In genomic region chr10:95729890-95730289, GRCm38 (mm10) we compare ENCODE assay signal across 8 mouse cellular contexts. TPM values are rescaled to one million over a fixed set of nuclear protein-coding genes. Genes with fewer than 3 reads are reported as not detected.
DNase-seq lines count a peak whose midpoint lies in the region; ATAC-seq lines count a peak whose summit lies in the region.

No protein-coding gene starts in this region.

- H3K27ac ChIP-seq in lung, embryonic 15.5 days, result no peak overlapping the region
- no peak overlapping the region for H3K27ac ChIP-seq in forebrain, embryonic 16.5 days (ENCODE audit: low read length)

- H3K9me3 ChIP-seq in lung, embryonic 15.5 days, result no peaks in the 10 kb centered on the region
- no peaks in the 10 kb centered on the region for H3K9me3 ChIP-seq in forebrain, embryonic 16.5 days (ENCODE audit: control insufficient read depth, low read length)

- no peaks in the 10 kb centered on the region for H3K36me3 ChIP-seq in lung, embryonic 15.5 days
- no peaks in the 10 kb centered on the region for H3K36me3 ChIP-seq in forebrain, embryonic 16.5 days (ENCODE audit: control insufficient read depth, insufficient read depth)

- no peak overlapping the region for H3K4me2 ChIP-seq in lung, embryonic 15.5 days
- H3K4me2 ChIP-seq in forebrain, embryonic 16.5 days (ENCODE audit: low read length), result no peak overlapping the region

- peak; percentile 74; the same call in 1 of the 2 replicates for ATAC-seq in lung, embryonic 15.5 days (ENCODE audit: borderline replicate concordance, extremely low read depth, low FRiP score, low TSS enrichment)
- peak; percentile 43 for ATAC-seq in forebrain, embryonic 16.5 days

- 32% methylated on average over 9 of the region's 9 CpGs for WGBS in lung, embryonic 15.5 days
- 18% methylated on average over 9 of the region's 9 CpGs for WGBS in forebrain, embryonic 16.5 days

- DNase-seq in lung, postnatal 36 days, result no peak
- peak; percentile 76 for DNase-seq in kidney, postnatal 14 days
- peak; percentile 55 for DNase-seq in retina, postnatal 1 day
- DNase-seq in left cerebral cortex, postnatal 4 days, result no peak
- DNase-seq in adrenal gland, adult 18-20 months (ENCODE audit: low spot score in 2 of 2), result no peak
- DNase-seq in left cerebral cortex, postnatal 25 days (ENCODE audit: low spot score in 2 of 2), result no peak

- H3K4me3 ChIP-seq in lung, embryonic 15.5 days, result no peak overlapping the region
- no peak overlapping the region for H3K4me3 ChIP-seq in forebrain, embryonic 16.5 days (replicated peaks; ENCODE audit: low read length)

- no peaks in the 10 kb centered on the region for H3K27me3 ChIP-seq in lung, embryonic 15.5 days
- no peaks in the 10 kb centered on the region for H3K27me3 ChIP-seq in forebrain, embryonic 16.5 days (replicated peaks; ENCODE audit: control insufficient read depth, insufficient read depth, low read length)

- intact Hi-C loops in left cerebral cortex, postnatal 4 days (cut with DNase I), result no loop called here
- intact Hi-C loops in left cerebral cortex, postnatal 25 days (cut with DNase I), result no loop called here

- H3K9ac ChIP-seq in lung, embryonic 15.5 days, result no peak overlapping the region
- no peak overlapping the region for H3K9ac ChIP-seq in forebrain, embryonic 16.5 days (replicated peaks; ENCODE audit: low read depth, low read length)

- peaks cover 4% of the 10 kb centered on the region; the same call in 1 of the 2 replicates for H3K4me1 ChIP-seq in lung, embryonic 15.5 days
- H3K4me1 ChIP-seq in forebrain, embryonic 16.5 days (replicated peaks; ENCODE audit: control insufficient read depth, insufficient read depth, low read length), result peaks cover 3% of the 10 kb centered on the region

RNA-seq across cellular contexts. Expression of gene Anapc15-ps, which starts 56.6 kb away (rescaled TPM):
- polyA plus RNA-seq in lung, embryonic 15.5 days (2015; fragmentation: Nextera tagmentation; extraction: Ambion mirVana), result 0.45 TPM in 1 of 2 replicates, not detected in the other
- polyA plus RNA-seq in forebrain, embryonic 16.5 days (2015; fragmentation: Nextera tagmentation; extraction: Ambion mirVana), result not detected in 2 replicates
- not detected for total RNA-seq in left cerebral cortex, postnatal 4 days (2021)
- total RNA-seq in adrenal gland, adult 18-20 months (2021), result not detected
- not detected for total RNA-seq in left cerebral cortex, postnatal 25 days (2021)

Comparison
In these comparisons a context has a peak if more than half of its experiments do, and no peak if none do; other contexts are left out.
1. DNase-seq: peak in kidney, postnatal 14 days (single experiment) and retina, postnatal 1 day (single experiment); none in lung, postnatal 36 days (single experiment), left cerebral cortex, postnatal 4 days (single experiment), adrenal gland, adult 18-20 months (0 of 2) and left cerebral cortex, postnatal 25 days (0 of 2).